Comparison of ENCODE assay signal across 7 mouse cellular contexts in genomic region chr12:59012710-59013091, GRCm38 (mm10). TPM values are rescaled to one million over a fixed set of nuclear protein-coding genes. Genes with fewer than 3 reads are reported as not detected.
DNase-seq lines count a peak whose midpoint lies in the region; ATAC-seq and TF ChIP-seq lines count a peak whose summit lies in the region.

No protein-coding gene starts in this region.

- H3K4me1 ChIP-seq in spleen, adult 2 months (ENCODE audit: control insufficient read depth, insufficient read depth, insufficient read length) = no peaks in the 10 kb centered on the region
- H3K4me1 ChIP-seq in embryonic facial prominence, embryonic 11.5 days (ENCODE audit: control insufficient read depth, insufficient read depth, low read length) = no peaks in the 10 kb centered on the region
- peaks cover 13% of the 10 kb centered on the region for H3K4me1 ChIP-seq in hindbrain, embryonic 12.5 days

- peak overlapping the region; percentile 29 for H3K9ac ChIP-seq in embryonic facial prominence, embryonic 11.5 days (replicated peaks; ENCODE audit: low read length)
- H3K9ac ChIP-seq in hindbrain, embryonic 12.5 days = peak overlapping the region; percentile 64

- peak overlapping the region; percentile 55 for H3K4me3 ChIP-seq in spleen, adult 2 months (ENCODE audit: extremely low read depth, insufficient read depth, insufficient read length)
- peak overlapping the region; percentile 56 for H3K4me3 ChIP-seq in embryonic facial prominence, embryonic 11.5 days (ENCODE audit: low read depth, low read length)
- peak overlapping the region; percentile 85 for H3K4me3 ChIP-seq in hindbrain, embryonic 12.5 days

- H3K4me2 ChIP-seq in embryonic facial prominence, embryonic 11.5 days (ENCODE audit: low read depth, low read length) = peak overlapping the region; percentile 55
- peak overlapping the region; percentile 66 for H3K4me2 ChIP-seq in hindbrain, embryonic 12.5 days (replicated peaks)

- TF ChIP-seq CTCF in spleen, adult 2 months (IDR thresholded peaks at IDR 0.05; ENCODE audit: extremely low read depth, insufficient read depth, insufficient read length, insufficient replicate concordance) = no peak

- 2% methylated on average over 7 of the region's 7 CpGs for WGBS in spleen, adult 2 months
- WGBS in embryonic facial prominence, embryonic 11.5 days = 1% methylated on average over 7 of the region's 7 CpGs
- WGBS in hindbrain, embryonic 12.5 days = 4% methylated on average over 7 of the region's 7 CpGs

- peak in 1 of 2 experiments; percentile 8 for DNase-seq in spleen, adult 2 months (ENCODE audit: low read depth in 1 of 2, low spot score in 2 of 2)
- DNase-seq in spleen, postnatal 10 days (ENCODE audit: low spot score in 2 of 2) = no peak
- DNase-seq in embryonic facial prominence, embryonic 11.5 days (ENCODE audit: low spot score) = peak; percentile 39
- DNase-seq in lung, postnatal 36 days = peak; percentile 12
- DNase-seq in layer of hippocampus, adult 9-11 months = no peak
- DNase-seq in ovary, postnatal 36 days (ENCODE audit: low spot score) = no peak

- H3K27me3 ChIP-seq in spleen, adult 2 months (ENCODE audit: control insufficient read depth, insufficient read depth, low read length) = no peaks in the 10 kb centered on the region
- H3K27me3 ChIP-seq in embryonic facial prominence, embryonic 11.5 days (ENCODE audit: control insufficient read depth, insufficient read depth, low read length) = no peaks in the 10 kb centered on the region
- no peaks in the 10 kb centered on the region for H3K27me3 ChIP-seq in hindbrain, embryonic 12.5 days

- no peaks in the 10 kb centered on the region for H3K36me3 ChIP-seq in spleen, adult 2 months (ENCODE audit: control insufficient read depth, insufficient read depth, low read length)
- H3K36me3 ChIP-seq in embryonic facial prominence, embryonic 11.5 days (replicated peaks; ENCODE audit: control insufficient read depth, insufficient read depth, low read depth, low read length) = no peaks in the 10 kb centered on the region
- no peaks in the 10 kb centered on the region; the same call in 1 of the 2 replicates for H3K36me3 ChIP-seq in hindbrain, embryonic 12.5 days

- H3K27ac ChIP-seq in spleen, adult 2 months (ENCODE audit: insufficient read depth, low read length) = peak overlapping the region; percentile 61; the same call in 1 of the 2 replicates
- no peak overlapping the region for H3K27ac ChIP-seq in embryonic facial prominence, embryonic 11.5 days (replicated peaks; ENCODE audit: low read depth, low read length)
- peak overlapping the region; percentile 74 for H3K27ac ChIP-seq in hindbrain, embryonic 12.5 days

- no peak for ATAC-seq in embryonic facial prominence, embryonic 11.5 days (replicated peaks; ENCODE audit: insufficient number of reproducible peaks, low FRiP score, low TSS enrichment, low read depth)
- no peak for ATAC-seq in hindbrain, embryonic 12.5 days (ENCODE audit: low FRiP score)

- H3K9me3 ChIP-seq in embryonic facial prominence, embryonic 11.5 days (replicated peaks; ENCODE audit: control insufficient read depth, low read length) = no peaks in the 10 kb centered on the region
- H3K9me3 ChIP-seq in hindbrain, embryonic 12.5 days (replicated peaks) = no peaks in the 10 kb centered on the region

- TF ChIP-seq POLR2A in spleen, adult 2 months (IDR thresholded peaks at IDR 0.05; ENCODE audit: low read depth, low read length) = no peak

RNA-seq across cellular contexts. Expression of gene Gemin2, which starts 0.5 kb away (rescaled TPM):
- 2.5 and 3.0 TPM in 2 replicates for polyA plus RNA-seq in spleen, adult 2 months (2012; rRNA removed)
- polyA plus RNA-seq in embryonic facial prominence, embryonic 11.5 days (2014; fragmentation: Nextera tagmentation; extraction: Ambion mirVana) = 29.4 and 30.3 TPM in 2 replicates
- polyA plus RNA-seq in hindbrain, embryonic 12.5 days (2016; fragmentation: Nextera tagmentation; extraction: Ambion mirVana) = 21.9 and 22.0 TPM in 2 replicates

RNA-seq across cellular contexts. Expression of gene Sec23a, which starts 0.9 kb away (rescaled TPM):
- polyA plus RNA-seq in spleen, adult 2 months (2012; rRNA removed) = 3.9 and 4.5 TPM in 2 replicates
- 89.9 and 94.7 TPM in 2 replicates for polyA plus RNA-seq in embryonic facial prominence, embryonic 11.5 days (2014; fragmentation: Nextera tagmentation; extraction: Ambion mirVana)
- polyA plus RNA-seq in hindbrain, embryonic 12.5 days (2016; fragmentation: Nextera tagmentation; extraction: Ambion mirVana) = 108 and 121 TPM in 2 replicates

RNA-seq across cellular contexts. Expression of gene Trappc6b, which starts 48.6 kb away (rescaled TPM):
- polyA plus RNA-seq in spleen, adult 2 months (2012; rRNA removed) = 62.8 and 68.8 TPM in 2 replicates
- 52.6 and 59.5 TPM in 2 replicates for polyA plus RNA-seq in embryonic facial prominence, embryonic 11.5 days (2014; fragmentation: Nextera tagmentation; extraction: Ambion mirVana)
- polyA plus RNA-seq in hindbrain, embryonic 12.5 days (2016; fragmentation: Nextera tagmentation; extraction: Ambion mirVana) = 111 and 119 TPM in 2 replicates

RNA-seq across cellular contexts. Expression of gene Pnn, which starts 54.0 kb away (rescaled TPM):
- 15.4 and 16.2 TPM in 2 replicates for polyA plus RNA-seq in spleen, adult 2 months (2012; rRNA removed)
- polyA plus RNA-seq in embryonic facial prominence, embryonic 11.5 days (2014; fragmentation: Nextera tagmentation; extraction: Ambion mirVana) = 99.3 and 116 TPM in 2 replicates
- 106 and 118 TPM in 2 replicates for polyA plus RNA-seq in hindbrain, embryonic 12.5 days (2016; fragmentation: Nextera tagmentation; extraction: Ambion mirVana)

Comparison
In these comparisons a context has a peak if more than half of its experiments do, and no peak if none do; other contexts are left out.
1. DNase-seq: peak in embryonic facial prominence, embryonic 11.5 days (single experiment) and lung, postnatal 36 days (single experiment); none in spleen, postnatal 10 days (0 of 2), layer of hippocampus, adult 9-11 months (single experiment) and ovary, postnatal 36 days (single experiment).
2. RNA of gene Sec23a, which starts 0.9 kb away (polyA plus RNA-seq): 108 to 121 TPM in hindbrain, embryonic 12.5 days and 89.9 to 94.7 TPM in embryonic facial prominence, embryonic 11.5 days; 3.9 to 4.5 TPM in spleen, adult 2 months; every median in the first group is over 10 times any median in the second.
3. Peak in every context shown above with its lines, with median percentiles within 50 percentile points of each other: H3K4me3 ChIP-seq.